Mouse (Mus musculus): Measurements from ENCODE around the gene Rps26. TPM values are rescaled to one million over a fixed set of nuclear protein-coding genes. Genes with fewer than 3 reads are reported as not detected.
"Not testable (repeated sequence)": the region's sequence is repeated elsewhere in the genome, so short reads cannot be mapped to it uniquely, and the experiment has no call there.

Gene Rps26
- polyA plus RNA-seq, 1 experiment: 798 TPM

DNA sequence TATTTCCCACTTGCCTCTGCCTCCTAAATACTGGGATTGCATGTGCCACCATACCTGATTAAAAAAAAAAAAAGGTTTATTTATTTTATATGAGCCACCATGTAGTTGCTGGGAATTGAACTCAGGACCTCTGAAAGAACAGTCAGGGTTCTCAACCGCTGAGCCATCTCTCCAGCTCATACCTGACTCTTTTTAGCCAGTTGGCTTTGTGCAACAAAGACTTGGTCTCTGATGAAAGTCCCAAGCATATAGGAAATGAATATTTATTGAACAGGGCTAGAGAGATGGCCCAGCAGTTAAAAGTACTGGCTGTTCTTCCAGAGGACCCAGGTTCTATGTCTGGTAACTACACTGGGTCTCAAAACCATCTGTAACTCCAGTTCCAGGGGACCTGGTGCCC lies 8.0 kb downstream of the Rps26 start:
- H3K27me3 ChIP-seq (replicated peaks; ENCODE audit: control insufficient read depth, insufficient read depth, low read length): no peaks in the 10 kb centered on the region
- H3K36me3 ChIP-seq (ENCODE audit: control insufficient read depth, insufficient read depth, low read length): no peaks in the 10 kb centered on the region
- DNase-seq: no peak
- no peaks in the 10 kb centered on the region for H3K4me1 ChIP-seq (ENCODE audit: control insufficient read depth, insufficient read depth, low read length)
- no peak overlapping the region for H3K4me3 ChIP-seq (ENCODE audit: insufficient read depth, low read depth, low read length)
- TF ChIP-seq CTCF (conservative IDR thresholded peaks at IDR 0.05; ENCODE audit: insufficient read depth, insufficient read length, low read depth, low read length) (no peak), POLR2A (IDR thresholded peaks at IDR 0.05; ENCODE audit: low read depth, low read length) (no peak)
- WGBS: 87% methylated on average over 1 of the region's 1 CpGs
- H3K27ac ChIP-seq (ENCODE audit: insufficient read depth, low read depth, low read length): no peak overlapping the region

- not testable (repeated sequence) for H3K4me3 ChIP-seq (ENCODE audit: insufficient read depth, low read depth, low read length); DNase-seq; H3K27me3 ChIP-seq (replicated peaks; ENCODE audit: control insufficient read depth, insufficient read depth, low read length); H3K4me1 ChIP-seq (ENCODE audit: control insufficient read depth, insufficient read depth, low read length); H3K36me3 ChIP-seq (ENCODE audit: control insufficient read depth, insufficient read depth, low read length); H3K27ac ChIP-seq (ENCODE audit: insufficient read depth, low read depth, low read length)
- WGBS: 80% methylated on average over 7 of the region's 7 CpGs
These were observed 10.6 kb downstream of the Rps26 start for GRCm38 (mm10) chr10:128615798-128616448.

- no peaks in the 10 kb centered on the region for H3K27me3 ChIP-seq (replicated peaks; ENCODE audit: control insufficient read depth, insufficient read depth, low read length)
- no peak overlapping the region for H3K4me3 ChIP-seq (ENCODE audit: insufficient read depth, low read depth, low read length)
- DNase-seq: no peak
- H3K4me1 ChIP-seq (ENCODE audit: control insufficient read depth, insufficient read depth, low read length): no peaks in the 10 kb centered on the region
- H3K36me3 ChIP-seq (ENCODE audit: control insufficient read depth, insufficient read depth, low read length): no peaks in the 10 kb centered on the region
- no peak overlapping the region for H3K27ac ChIP-seq (ENCODE audit: insufficient read depth, low read depth, low read length)
- 50% methylated on average over 3 of the region's 3 CpGs for WGBS
- TF ChIP-seq POLR2A (IDR thresholded peaks at IDR 0.05; ENCODE audit: low read depth, low read length): no peak
- TF ChIP-seq CTCF (conservative IDR thresholded peaks at IDR 0.05; ENCODE audit: insufficient read depth, insufficient read length, low read depth, low read length): no peak; the same call in 1 of the 2 replicates
These were observed 11.6 kb downstream of the Rps26 start for GRCm38 (mm10) chr10:128614934-128615333.

GRCm38 (mm10) chr10:128613820-128614219 lies 12.7 kb downstream of the Rps26 start:
- not testable (repeated sequence) for H3K27ac ChIP-seq (ENCODE audit: insufficient read depth, low read depth, low read length); H3K27me3 ChIP-seq (replicated peaks; ENCODE audit: control insufficient read depth, insufficient read depth, low read length); H3K36me3 ChIP-seq (ENCODE audit: control insufficient read depth, insufficient read depth, low read length); H3K4me3 ChIP-seq (ENCODE audit: insufficient read depth, low read depth, low read length); H3K4me1 ChIP-seq (ENCODE audit: control insufficient read depth, insufficient read depth, low read length); DNase-seq
- 82% methylated on average over 4 of the region's 4 CpGs for WGBS

DNA sequence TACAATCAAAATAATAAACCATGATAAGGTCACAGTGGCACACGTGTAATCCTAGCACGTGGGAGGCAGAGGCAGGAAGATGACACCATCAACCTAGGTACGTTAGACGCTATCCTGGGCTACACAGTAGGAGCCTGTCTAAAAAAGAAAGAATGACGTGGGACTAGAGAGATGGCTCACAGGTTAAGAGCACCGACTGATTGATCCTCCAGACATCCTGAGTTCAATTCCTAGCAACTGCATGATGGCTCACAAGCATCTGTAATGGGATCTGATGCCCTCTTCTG lies 13.4 kb downstream of the Rps26 start:
- Histone ChIP-seq H3K4me3 (ENCODE audit: insufficient read depth, low read depth, low read length) (no peak overlapping the region), H3K27me3 (replicated peaks; ENCODE audit: control insufficient read depth, insufficient read depth, low read length) (no peaks in the 10 kb centered on the region), H3K4me1 (ENCODE audit: control insufficient read depth, insufficient read depth, low read length) (no peaks in the 10 kb centered on the region), H3K27ac (ENCODE audit: insufficient read depth, low read depth, low read length) (no peak overlapping the region), H3K36me3 (ENCODE audit: control insufficient read depth, insufficient read depth, low read length) (no peaks in the 10 kb centered on the region)
- WGBS: 19% methylated on average over 6 of the region's 6 CpGs
- no peak for DNase-seq
- TF ChIP-seq CTCF (conservative IDR thresholded peaks at IDR 0.05; ENCODE audit: insufficient read depth, insufficient read length, low read depth, low read length) (no peak), POLR2A (IDR thresholded peaks at IDR 0.05; ENCODE audit: low read depth, low read length) (no peak)

DNA sequence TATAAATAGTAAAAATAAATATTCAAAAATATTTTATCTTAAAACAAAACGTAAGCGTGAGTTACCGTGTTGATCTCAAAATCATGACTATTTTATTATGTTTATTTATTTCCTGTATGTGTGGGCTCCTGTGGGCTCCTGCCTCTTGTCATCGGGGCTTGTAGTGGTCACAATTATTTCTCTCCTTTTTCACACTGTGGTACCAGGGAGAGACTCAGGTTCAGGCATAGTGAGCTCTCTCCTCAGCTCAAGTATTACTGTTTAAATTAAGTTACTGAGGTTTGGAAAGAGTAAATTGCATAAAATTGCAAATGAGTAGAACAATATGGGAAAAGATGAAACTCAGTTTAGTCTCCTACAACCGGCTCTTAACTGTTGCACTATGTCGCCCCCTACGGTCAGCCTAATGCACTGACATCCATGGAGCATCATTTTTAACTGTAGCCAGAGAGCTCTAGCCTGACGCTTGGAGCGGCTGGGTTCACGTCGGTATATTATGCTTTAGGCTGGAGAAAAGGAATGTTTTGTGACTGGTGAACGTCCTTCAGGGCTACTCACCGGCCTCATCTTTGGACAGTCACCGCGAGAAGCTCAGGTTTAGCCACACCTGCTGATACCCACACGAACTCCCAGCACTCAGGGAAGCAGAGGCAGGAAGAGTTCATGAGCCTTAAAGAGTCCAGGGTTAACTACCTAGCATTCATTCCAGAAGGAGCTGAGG lies 14.0 kb downstream of the Rps26 start:
- TF ChIP-seq POLR2A (IDR thresholded peaks at IDR 0.05; ENCODE audit: low read depth, low read length) (no peak), CTCF (conservative IDR thresholded peaks at IDR 0.05; ENCODE audit: insufficient read depth, insufficient read length, low read depth, low read length) (peak; percentile 91)
- H3K36me3 ChIP-seq (ENCODE audit: control insufficient read depth, insufficient read depth, low read length): no peaks in the 10 kb centered on the region
- no peaks in the 10 kb centered on the region for H3K4me1 ChIP-seq (ENCODE audit: control insufficient read depth, insufficient read depth, low read length)
- no peak overlapping the region for H3K4me3 ChIP-seq (ENCODE audit: insufficient read depth, low read depth, low read length)
- H3K27ac ChIP-seq (ENCODE audit: insufficient read depth, low read depth, low read length): no peak overlapping the region
- 11% methylated on average over 16 of the region's 16 CpGs for WGBS
- DNase-seq: peak; percentile 83
- no peaks in the 10 kb centered on the region for H3K27me3 ChIP-seq (replicated peaks; ENCODE audit: control insufficient read depth, insufficient read depth, low read length)

DNA sequence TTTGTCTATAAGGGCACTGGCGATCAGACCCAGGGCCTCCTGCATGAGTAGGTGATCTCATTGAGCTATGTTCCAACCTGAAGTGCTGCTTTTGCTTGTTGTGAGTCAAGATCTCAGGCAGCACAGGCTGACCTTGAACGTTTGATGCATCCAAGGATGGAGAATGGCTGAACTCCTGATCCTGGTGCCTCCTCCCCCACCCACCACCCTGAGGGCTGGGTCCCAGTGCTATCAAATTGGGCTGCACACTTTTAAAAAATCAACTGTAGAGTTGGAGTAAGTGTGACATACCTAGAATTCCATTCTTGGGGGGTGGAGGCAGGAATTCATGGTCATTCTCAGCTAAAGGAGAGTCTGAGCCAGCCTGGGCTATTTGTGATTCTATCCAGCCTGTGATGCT lies 20.1 kb downstream of the Rps26 start:
- H3K27me3 ChIP-seq (replicated peaks; ENCODE audit: control insufficient read depth, insufficient read depth, low read length): no peaks in the 10 kb centered on the region
- WGBS: 38% methylated on average over 2 of the region's 2 CpGs

More for the DNA sequence above, 20.1 kb downstream of the Rps26 start:
- Histone ChIP-seq H3K4me3 (ENCODE audit: insufficient read depth, low read depth, low read length) (no peak overlapping the region), H3K36me3 (ENCODE audit: control insufficient read depth, insufficient read depth, low read length) (no peaks in the 10 kb centered on the region), H3K27ac (ENCODE audit: insufficient read depth, low read depth, low read length) (no peak overlapping the region), H3K4me1 (ENCODE audit: control insufficient read depth, insufficient read depth, low read length) (no peaks in the 10 kb centered on the region)
- DNase-seq: no peak
- TF ChIP-seq POLR2A (IDR thresholded peaks at IDR 0.05; ENCODE audit: low read depth, low read length) (no peak), CTCF (conservative IDR thresholded peaks at IDR 0.05; ENCODE audit: insufficient read depth, insufficient read length, low read depth, low read length) (no peak)
